7 mouse cellular contexts compared by ENCODE assay signal in the genomic region with DNA sequence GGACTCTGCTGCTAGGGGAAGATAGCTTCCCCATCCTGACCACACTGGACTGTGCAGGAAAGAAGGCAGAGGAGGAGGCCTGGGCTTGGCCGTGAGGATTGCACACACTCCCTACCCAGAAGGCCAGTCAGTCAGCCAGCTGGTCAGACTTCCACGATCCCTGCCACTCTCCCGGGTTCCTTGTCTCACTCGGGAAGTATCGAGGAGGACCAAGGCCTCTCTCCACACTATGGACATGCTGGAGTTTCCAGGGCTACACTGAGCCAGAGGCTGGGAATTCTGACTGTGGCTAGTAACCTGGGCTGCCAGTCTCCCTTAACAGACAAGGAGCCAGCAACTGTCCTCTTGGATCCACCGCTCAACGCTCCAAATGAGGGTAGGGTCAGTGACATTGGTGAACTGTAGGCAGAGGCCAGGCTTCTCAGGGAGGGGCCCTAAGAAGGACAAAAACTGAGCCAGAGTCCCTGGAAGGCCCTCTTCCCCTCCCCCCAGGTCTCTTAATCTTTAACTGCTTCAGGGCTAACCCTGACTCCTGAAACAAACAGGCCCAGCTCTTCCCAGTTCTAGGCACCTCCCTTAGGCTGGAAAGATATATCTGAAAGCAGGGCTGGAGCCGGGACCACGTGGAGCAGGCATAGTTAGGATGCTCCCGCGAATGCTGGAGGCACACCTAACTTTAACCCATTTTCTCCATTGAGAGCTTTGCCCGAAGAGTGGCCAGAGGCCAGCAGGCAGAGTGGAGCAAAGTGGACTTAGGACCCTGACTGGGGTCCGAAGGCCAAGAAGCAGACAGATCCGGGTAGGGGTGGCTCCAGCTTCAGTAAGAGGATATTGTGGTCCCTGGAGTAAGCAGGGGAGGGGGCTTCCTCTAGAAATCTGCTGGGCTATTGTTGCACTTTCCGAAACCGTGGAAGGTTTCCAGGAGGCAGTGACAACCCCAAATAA. TPM values are rescaled to one million over a fixed set of nuclear protein-coding genes. Genes with fewer than 3 reads are reported as not detected.
A peak's percentile ranks its signal among the peaks of the same experiment; 100 is the strongest.
DNase-seq lines count a peak whose midpoint lies in the region; ATAC-seq and TF ChIP-seq lines count a peak whose summit lies in the region.

No protein-coding gene starts in this region.

- no peak for TF ChIP-seq CTCF in heart, adult 2 months (IDR thresholded peaks at IDR 0.05)
- TF ChIP-seq CTCF in stomach, postnatal 0 days (IDR thresholded peaks at IDR 0.05; ENCODE audit: low read depth): no peak

- intact Hi-C loops in heart, adult 2 months (cut with DNase I): loop anchor here (2.0 to 5.0 kb wide), 3 partner anchors 16 to 168 kb away; no protein-coding TSS in a partner anchor

- H3K36me3 ChIP-seq in ES-E14 (ENCODE audit: control insufficient read depth, insufficient read depth, low read length, poor library complexity, severe bottlenecking): no peaks in the 10 kb centered on the region
- no peaks in the 10 kb centered on the region for H3K36me3 ChIP-seq in heart, adult 2 months (ENCODE audit: control insufficient read depth, insufficient read depth, low read length)
- H3K36me3 ChIP-seq in lung, embryonic 16.5 days (ENCODE audit: control insufficient read depth, insufficient read depth, low read length): no peaks in the 10 kb centered on the region
- H3K36me3 ChIP-seq in stomach, postnatal 0 days (ENCODE audit: control insufficient read depth, insufficient read depth, low read length): no peaks in the 10 kb centered on the region

- H3K4me2 ChIP-seq in lung, embryonic 16.5 days (ENCODE audit: low read depth, low read length): peak overlapping the region; percentile 87
- H3K4me2 ChIP-seq in stomach, postnatal 0 days (replicated peaks; ENCODE audit: low read depth): peak overlapping the region; percentile 98

- TF ChIP-seq EP300 in heart, adult 2 months (IDR thresholded peaks at IDR 0.05; ENCODE audit: insufficient read depth, low read depth, low read length): peak; percentile 64; the same call in 1 of the 2 replicates
- TF ChIP-seq EP300 in stomach, postnatal 0 days (optimal IDR thresholded peaks at IDR 0.05): no peak

- DNase-seq in ES-E14 (ENCODE audit: low read depth, low spot score): no peak
- DNase-seq in adrenal gland, adult 2 months: peak; percentile 77
- peak; percentile 75 to 83 for DNase-seq in heart, adult 2 months
- peak; percentile 92 to 96 for DNase-seq in kidney, adult 8-10 months
- DNase-seq in stomach, postnatal 0 days (ENCODE audit: low spot score): peak; percentile 62

- peaks cover 23 to 28% of the 10 kb centered on the region in 2 experiments for H3K4me1 ChIP-seq in ES-E14 (ENCODE audit: control insufficient read depth in 2 of 2, insufficient read depth in 2 of 2, low read length in 2 of 2, poor library complexity in 1 of 2)
- H3K4me1 ChIP-seq in heart, adult 2 months (ENCODE audit: control insufficient read depth, insufficient read depth, low read length): peaks cover 10% of the 10 kb centered on the region
- peaks cover 35% of the 10 kb centered on the region for H3K4me1 ChIP-seq in lung, embryonic 16.5 days (replicated peaks; ENCODE audit: control insufficient read depth, insufficient read depth, low read length)
- peaks cover 11% of the 10 kb centered on the region for H3K4me1 ChIP-seq in stomach, postnatal 0 days (replicated peaks; ENCODE audit: control insufficient read depth, insufficient read depth)

- H3K9ac ChIP-seq in ES-E14 (ENCODE audit: insufficient read depth, low read depth, low read length, poor library complexity, severe bottlenecking): peak overlapping the region; percentile 52; the same call in 1 of the 2 replicates
- peak overlapping the region; percentile 96 for H3K9ac ChIP-seq in heart, adult 2 months (ENCODE audit: low read depth, low read length)
- peak overlapping the region; percentile 96 for H3K9ac ChIP-seq in lung, embryonic 16.5 days (ENCODE audit: low read length)
- H3K9ac ChIP-seq in stomach, postnatal 0 days (ENCODE audit: low read length): peak overlapping the region; percentile 91

- 0 out of 2 replicates have a peak overlapping the region, but pooled peaks have one; percentile 2 for H3K27ac ChIP-seq in ES-E14 (ENCODE audit: insufficient read depth, low read depth, low read length, poor library complexity, severe bottlenecking)
- peak overlapping the region; percentile 99 for H3K27ac ChIP-seq in heart, adult 2 months
- peak overlapping the region; percentile 87 for H3K27ac ChIP-seq in lung, embryonic 16.5 days (ENCODE audit: low read length)
- H3K27ac ChIP-seq in stomach, postnatal 0 days (replicated peaks): peak overlapping the region; percentile 88

- no peak for TF ChIP-seq POLR2A in heart, adult 2 months (IDR thresholded peaks at IDR 0.05; ENCODE audit: insufficient read depth, low read depth, low read length)

- H3K27me3 ChIP-seq in heart, adult 2 months (ENCODE audit: control insufficient read depth, insufficient read depth, low read length): no peaks in the 10 kb centered on the region
- H3K27me3 ChIP-seq in lung, embryonic 16.5 days (ENCODE audit: control insufficient read depth, insufficient read depth, low read depth, low read length): no peaks in the 10 kb centered on the region
- H3K27me3 ChIP-seq in stomach, postnatal 0 days (ENCODE audit: control insufficient read depth, insufficient read depth, low read length): no peaks in the 10 kb centered on the region

- in situ Hi-C loops in ES-E14 (cut with MboI; ENCODE audit: low sequenced_read_pairs in 2 of 2, unreplicated experiment in 2 of 2): no loop called here

- H3K4me3 ChIP-seq in ES-E14 (ENCODE audit: insufficient read depth in 1 of 2, low read depth in 1 of 2, low read length in 2 of 2, poor library complexity in 1 of 2, severe bottlenecking in 1 of 2): peak overlapping the region; percentile 59 to 65; a peak in 3 of 4 replicates
- peak overlapping the region; percentile 29 for H3K4me3 ChIP-seq in heart, adult 2 months
- peak overlapping the region; percentile 85 for H3K4me3 ChIP-seq in lung, embryonic 16.5 days (ENCODE audit: low read length)
- peak overlapping the region; percentile 91 for H3K4me3 ChIP-seq in stomach, postnatal 0 days (ENCODE audit: low read depth, low read length)

- H3K9me3 ChIP-seq in ES-E14 (ENCODE audit: control insufficient read depth, insufficient read depth, low read depth, low read length): no peaks in the 10 kb centered on the region
- H3K9me3 ChIP-seq in lung, embryonic 16.5 days (ENCODE audit: control insufficient read depth, low read length): no peaks in the 10 kb centered on the region
- no peaks in the 10 kb centered on the region for H3K9me3 ChIP-seq in stomach, postnatal 0 days (ENCODE audit: control insufficient read depth, low read length)

- 0 out of 2 replicates have a peak, but pooled peaks have one; percentile 7 for ATAC-seq in lung, embryonic 16.5 days (ENCODE audit: low read depth)
- peak; percentile 53 for ATAC-seq in stomach, postnatal 0 days (ENCODE audit: low FRiP score, low TSS enrichment)
- no peak for ATAC-seq in inflammation-experienced regulatory T-cells, adult 6 months

- H3K79me2 ChIP-seq in heart, adult 2 months (replicated peaks; ENCODE audit: control insufficient read depth, insufficient read depth, low read length): no peaks in the 10 kb centered on the region

- 10% methylated on average over 16 of the region's 16 CpGs for WGBS in heart, adult 2 months
- WGBS in lung, embryonic 16.5 days: 20% methylated on average over 16 of the region's 16 CpGs
- 17% methylated on average over 16 of the region's 16 CpGs for WGBS in stomach, postnatal 0 days

TF ChIP-seq in ES-E14, 5 proteins besides CTCF, POLR2A, EP300 and RAD21:
- no peak for TF ChIP-seq CHD2 (IDR thresholded peaks at IDR 0.05; ENCODE audit: low read depth, low read length)
- TF ChIP-seq ZC3H11A (IDR thresholded peaks at IDR 0.05; ENCODE audit: borderline replicate concordance, low read depth, low read length): no peak

RNA-seq across cellular contexts. Expression of a gene that starts 33.5 kb away (rescaled TPM):
- 146 and 216 TPM in 2 replicates for total RNA-seq in ES-E14 (2012; rRNA removed)
- 100 to 1,000 TPM; 119 to 148 TPM for total RNA-seq in adrenal gland, adult 2 months (2021)
- 132 and 146 TPM in 2 replicates for polyA plus RNA-seq in adrenal gland, adult 2 months (2012; rRNA removed)
- 10 to 100 TPM; 83.1 to 89.6 TPM for total RNA-seq in heart, adult 2 months (2021)
- 84.5 and 128 TPM in 2 replicates for polyA plus RNA-seq in heart, adult 2 months (2012; rRNA removed)
- polyA plus RNA-seq in lung, embryonic 16.5 days (2015; fragmentation: Nextera tagmentation; extraction: Ambion mirVana): 96.3 and 100 TPM in 2 replicates
- polyA plus RNA-seq in stomach, postnatal 0 days (2015; fragmentation: Nextera tagmentation; extraction: Ambion mirVana): 40.5 and 42.3 TPM in 2 replicates
- 10 to 100 TPM; 39.7 to 62.8 (median 44.1) TPM for polyA plus RNA-seq in inflammation-experienced regulatory T-cells, adult 6 months (2017; shearing (Covaris generic))

RNA-seq across cellular contexts. Expression of a gene that starts 48.1 kb away (rescaled TPM):
- total RNA-seq in ES-E14 (2012; rRNA removed): 11.7 and 16.3 TPM in 2 replicates
- total RNA-seq in adrenal gland, adult 2 months (2021): 10 to 100 TPM in 1 of 2 experiments, 1 to 10 TPM in 1; 9.2 to 21.9 TPM
- polyA plus RNA-seq in adrenal gland, adult 2 months (2012; rRNA removed): 17.9 and 19.5 TPM in 2 replicates
- total RNA-seq in heart, adult 2 months (2021): 1 to 10 TPM; 5.4 to 9.7 TPM
- polyA plus RNA-seq in heart, adult 2 months (2012; rRNA removed): 5.9 and 6.4 TPM in 2 replicates
- polyA plus RNA-seq in lung, embryonic 16.5 days (2015; fragmentation: Nextera tagmentation; extraction: Ambion mirVana): 7.0 and 7.5 TPM in 2 replicates
- 2.7 and 2.9 TPM in 2 replicates for polyA plus RNA-seq in stomach, postnatal 0 days (2015; fragmentation: Nextera tagmentation; extraction: Ambion mirVana)
- polyA plus RNA-seq in inflammation-experienced regulatory T-cells, adult 6 months (2017; shearing (Covaris generic)): not detected

Comparison
In these comparisons a context has a peak if more than half of its experiments do, and no peak if none do; other contexts are left out.
1. H3K27ac ChIP-seq: peak in every context shown above with its lines; median percentile 99 in heart, adult 2 months; 88 in stomach, postnatal 0 days; 87 in lung, embryonic 16.5 days; 2 in ES-E14.
2. H3K4me3 ChIP-seq: peak in every context shown above with its lines; median percentile 91 in stomach, postnatal 0 days; 85 in lung, embryonic 16.5 days; 62 in ES-E14; 29 in heart, adult 2 months.